Mouse (Mus musculus) cortical plate, adult 2 months (tissue): ENCODE data around the gene Adamts3.

ENCODE experiments used
- CTCF ChIP-seq: fragments of 200-500 bp; IDR thresholded peaks from 2 replicates; pipeline ENCODE4 v1.5.1; 2011; ENCODE audit warnings: mild to moderate bottlenecking, control low read depth, low read length; ENCODE audit not compliant: insufficient read depth; ENCODE audit errors: extremely low read depth
- POLR2A ChIP-seq: fragments of 200-500 bp; IDR thresholded peaks from 2 replicates; pipeline ENCODE4 v1.6.1; 2011; ENCODE audit warnings: mild to moderate bottlenecking, low read length, control low read depth; ENCODE audit not compliant: insufficient read depth; ENCODE audit errors: extremely low read depth

DNA sequence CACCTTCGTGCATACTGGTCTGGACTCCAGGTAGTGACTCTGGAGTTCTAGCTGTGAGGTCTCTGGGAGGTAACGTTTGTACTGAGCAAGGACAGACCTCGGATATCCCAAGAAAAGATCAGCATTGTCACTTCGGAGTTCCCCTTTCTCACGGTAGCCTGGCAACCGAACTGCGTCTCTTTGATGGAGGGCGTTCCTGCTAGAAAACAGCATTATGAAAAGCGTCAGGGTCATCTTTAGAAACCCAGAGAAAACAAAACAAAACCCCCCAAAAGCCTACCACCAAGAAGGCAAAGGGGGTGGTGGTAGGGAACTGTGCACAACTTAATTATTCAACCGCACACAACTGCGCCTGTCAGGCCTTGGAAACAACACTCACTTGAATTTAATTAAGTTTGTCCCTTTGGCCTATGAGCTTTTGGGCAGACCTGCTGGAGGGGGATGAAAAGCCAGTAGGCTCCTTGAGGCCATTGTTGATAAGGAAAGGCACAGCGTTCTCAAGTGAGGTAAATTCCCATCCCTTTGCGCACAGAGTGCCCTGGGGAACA, 23.8 kb upstream of the Adamts3 start:
- TF ChIP-seq POLR2A: no peak
- no peak for TF ChIP-seq CTCF
